Mouse (Mus musculus): ENCODE measurements around the gene Galr3. TPM values are rescaled to one million over a fixed set of nuclear protein-coding genes. Genes with fewer than 3 reads are reported as not detected.

Gene Galr3
- 0.31 and 0.34 TPM in 2 replicates for polyA plus RNA-seq (2015; fragmentation: Nextera tagmentation; extraction: Ambion mirVana)

DNA sequence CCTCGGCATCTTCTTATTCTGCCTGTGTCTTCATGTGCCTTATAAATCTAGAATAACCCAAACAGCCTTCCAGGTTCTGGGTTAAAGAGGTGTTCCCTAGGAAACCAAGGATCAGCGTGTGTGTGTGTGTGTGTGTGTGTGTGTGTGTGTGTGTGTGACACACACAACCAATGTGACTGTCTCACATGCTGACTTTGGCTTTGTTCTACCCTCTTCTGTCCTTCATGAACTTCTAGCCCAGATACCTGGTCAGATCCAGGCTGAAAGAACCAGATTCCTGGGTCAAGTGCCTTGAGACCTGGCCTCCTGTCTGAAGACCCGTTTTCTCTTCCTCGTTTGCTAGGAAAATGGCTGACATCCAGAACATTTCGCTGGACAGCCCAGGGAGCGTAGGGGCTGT lies at the start of gene Galr3:
Gene Galr3 (plus strand): TSS at position 301 of the 400 bp plus-strand sequence.
- Histone ChIP-seq H3K27ac (replicated peaks) (no peak within 1 kb of the TSS), H3K9me3 (ENCODE audit: control insufficient read depth, low read length) (no peaks in the 10 kb centered on the region), H3K9ac (ENCODE audit: low read length) (peak within 1 kb of the TSS; percentile 59), H3K27me3 (ENCODE audit: control insufficient read depth, insufficient read depth, low read length) (no peaks in the 10 kb centered on the region), H3K4me3 (ENCODE audit: low read depth, low read length) (peak within 1 kb of the TSS; percentile 52), H3K4me1 (replicated peaks; ENCODE audit: control insufficient read depth, insufficient read depth) (peaks cover 5% of the 10 kb centered on the region), H3K4me2 (replicated peaks; ENCODE audit: low read depth) (peak within 1 kb of the TSS; percentile 88), H3K36me3 (ENCODE audit: control insufficient read depth, insufficient read depth, low read length) (peaks cover 6% of the 10 kb centered on the region; the same call in 1 of the 2 replicates)
- no peak for ATAC-seq (ENCODE audit: low FRiP score, low TSS enrichment)
- no peak for DNase-seq (ENCODE audit: low spot score)
- TF ChIP-seq CTCF (IDR thresholded peaks at IDR 0.05; ENCODE audit: low read depth) (no peak), EP300 (optimal IDR thresholded peaks at IDR 0.05) (no peak)
- 65% methylated on average over 6 of the region's 6 CpGs for WGBS

DNA sequence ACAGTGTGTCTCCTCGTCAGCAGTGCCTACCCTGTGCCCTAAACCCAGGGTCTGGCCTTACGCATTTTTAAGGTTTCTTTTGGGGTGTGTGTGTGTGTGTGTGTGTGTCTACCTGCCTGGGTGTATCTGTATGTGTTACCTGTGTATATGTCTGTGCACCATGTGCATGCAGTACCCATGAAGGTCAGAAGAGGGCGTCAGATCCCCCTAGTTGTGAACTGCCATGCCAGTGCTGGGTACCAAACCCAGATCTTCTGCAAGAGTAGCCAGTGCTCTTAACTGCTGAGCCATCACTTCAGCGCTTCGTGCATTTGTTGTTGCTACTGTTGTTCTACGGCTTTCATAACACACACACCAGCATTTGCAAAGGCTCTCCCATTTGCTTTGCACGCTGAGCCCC lies 49.5 kb upstream of the Galr3 start:
- ATAC-seq (ENCODE audit: low FRiP score, low TSS enrichment): no peak
- DNase-seq (ENCODE audit: low spot score): no peak
- Histone ChIP-seq H3K9me3 (ENCODE audit: control insufficient read depth, low read length) (no peaks in the 10 kb centered on the region), H3K4me3 (ENCODE audit: low read depth, low read length) (no peak overlapping the region), H3K27me3 (ENCODE audit: control insufficient read depth, insufficient read depth, low read length) (no peaks in the 10 kb centered on the region), H3K4me2 (replicated peaks; ENCODE audit: low read depth) (no peak overlapping the region), H3K9ac (ENCODE audit: low read length) (no peak overlapping the region), H3K4me1 (replicated peaks; ENCODE audit: control insufficient read depth, insufficient read depth) (no peaks in the 10 kb centered on the region), H3K36me3 (ENCODE audit: control insufficient read depth, insufficient read depth, low read length) (peaks cover 37% of the 10 kb centered on the region), H3K27ac (replicated peaks) (no peak overlapping the region)
- TF ChIP-seq CTCF (IDR thresholded peaks at IDR 0.05; ENCODE audit: low read depth): peak; percentile 57
- no peak for TF ChIP-seq EP300 (optimal IDR thresholded peaks at IDR 0.05)
- 91% methylated on average over 7 of the region's 7 CpGs for WGBS

DNA sequence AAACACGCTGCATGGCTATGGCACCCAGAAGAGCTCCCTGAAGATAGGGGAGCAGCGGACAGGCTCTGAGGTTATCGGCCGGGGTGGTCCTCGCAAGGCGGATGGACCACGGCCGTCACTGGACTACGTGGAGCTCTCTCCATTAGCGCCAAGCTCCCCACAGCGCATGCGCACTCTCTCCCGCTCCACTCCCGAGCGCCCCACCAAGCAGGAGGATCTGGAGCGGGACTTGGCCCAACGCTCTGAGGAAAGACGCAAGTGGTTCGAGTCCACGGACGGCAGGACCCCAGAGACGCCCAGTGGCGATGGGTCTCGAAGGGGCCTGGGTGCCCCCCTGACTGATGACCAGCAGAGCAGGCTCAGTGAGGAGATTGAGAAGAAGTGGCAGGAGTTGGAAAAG lies 48.8 kb upstream of the Galr3 start:
- Histone ChIP-seq H3K4me3 (ENCODE audit: low read depth, low read length) (no peak overlapping the region), H3K27me3 (ENCODE audit: control insufficient read depth, insufficient read depth, low read length) (no peaks in the 10 kb centered on the region), H3K27ac (replicated peaks) (no peak overlapping the region), H3K9me3 (ENCODE audit: control insufficient read depth, low read length) (no peaks in the 10 kb centered on the region), H3K4me1 (replicated peaks; ENCODE audit: control insufficient read depth, insufficient read depth) (no peaks in the 10 kb centered on the region), H3K9ac (ENCODE audit: low read length) (no peak overlapping the region), H3K4me2 (replicated peaks; ENCODE audit: low read depth) (no peak overlapping the region), H3K36me3 (ENCODE audit: control insufficient read depth, insufficient read depth, low read length) (peaks cover 37% of the 10 kb centered on the region)
- WGBS: 96% methylated on average over 24 of the region's 24 CpGs
- ATAC-seq (ENCODE audit: low FRiP score, low TSS enrichment): no peak
- TF ChIP-seq CTCF (IDR thresholded peaks at IDR 0.05; ENCODE audit: low read depth): no peak
- TF ChIP-seq EP300 (optimal IDR thresholded peaks at IDR 0.05): no peak
- no peak for DNase-seq (ENCODE audit: low spot score)

DNA sequence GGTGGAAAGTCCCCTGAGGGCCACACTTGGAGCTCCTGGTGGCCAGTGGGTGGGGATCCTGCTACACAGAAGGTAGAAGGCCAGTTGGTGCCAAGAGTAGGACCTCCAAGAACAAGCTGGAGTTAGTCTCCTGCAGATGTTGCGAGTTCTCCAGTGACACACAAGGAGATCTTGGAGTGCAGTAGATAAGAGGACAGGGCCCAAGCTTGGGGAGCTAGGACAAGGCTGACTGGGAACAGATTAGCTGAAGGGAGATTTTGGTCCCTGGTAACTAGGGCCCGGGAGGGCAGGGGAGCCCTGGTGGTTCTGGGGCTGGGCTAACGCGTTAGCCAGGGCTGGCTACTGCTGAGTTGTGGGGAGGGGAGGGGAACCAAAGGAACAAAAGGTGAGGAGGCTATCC lies 45.8 kb upstream of the Galr3 start:
- WGBS: 84% methylated on average over 4 of the region's 4 CpGs
- no peak for TF ChIP-seq EP300 (optimal IDR thresholded peaks at IDR 0.05)
- Histone ChIP-seq H3K36me3 (ENCODE audit: control insufficient read depth, insufficient read depth, low read length) (peaks cover 32% of the 10 kb centered on the region), H3K9ac (ENCODE audit: low read length) (no peak overlapping the region), H3K27ac (replicated peaks) (no peak overlapping the region), H3K27me3 (ENCODE audit: control insufficient read depth, insufficient read depth, low read length) (no peaks in the 10 kb centered on the region), H3K4me1 (replicated peaks; ENCODE audit: control insufficient read depth, insufficient read depth) (no peaks in the 10 kb centered on the region), H3K4me3 (ENCODE audit: low read depth, low read length) (no peak overlapping the region), H3K9me3 (ENCODE audit: control insufficient read depth, low read length) (no peaks in the 10 kb centered on the region), H3K4me2 (replicated peaks; ENCODE audit: low read depth) (no peak overlapping the region)
- no peak for DNase-seq (ENCODE audit: low spot score)
- no peak for ATAC-seq (ENCODE audit: low FRiP score, low TSS enrichment)

DNA sequence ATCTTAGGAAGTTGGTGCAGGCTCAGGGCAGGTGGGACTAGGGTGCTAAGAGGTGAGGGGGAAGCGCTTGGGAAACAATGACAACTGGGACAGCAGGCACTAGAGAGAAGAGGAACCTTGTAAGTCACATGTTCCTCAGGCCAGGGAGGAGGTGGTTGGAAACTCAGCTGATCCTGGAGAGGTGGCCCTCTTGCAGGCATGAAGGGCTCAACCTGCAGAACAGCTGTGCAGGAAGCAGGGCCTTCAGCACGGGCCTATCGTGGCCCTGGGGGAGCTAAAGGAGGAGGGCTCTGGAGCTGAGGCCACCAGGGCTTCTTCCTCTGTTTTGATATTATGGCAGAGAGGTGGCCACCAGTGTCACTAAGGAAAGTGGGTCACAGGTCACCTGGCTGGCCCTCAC lies 45.0 kb upstream of the Galr3 start:
- H3K9ac ChIP-seq (ENCODE audit: low read length): no peak overlapping the region
- no peak overlapping the region for H3K27ac ChIP-seq (replicated peaks)
- TF ChIP-seq CTCF (IDR thresholded peaks at IDR 0.05; ENCODE audit: low read depth) (no peak), EP300 (optimal IDR thresholded peaks at IDR 0.05) (no peak)
- peaks cover 39% of the 10 kb centered on the region for H3K36me3 ChIP-seq (ENCODE audit: control insufficient read depth, insufficient read depth, low read length)
- ATAC-seq (ENCODE audit: low FRiP score, low TSS enrichment) (no peak), DNase-seq (ENCODE audit: low spot score) (no peak)
- 79% methylated on average over 3 of the region's 3 CpGs for WGBS
- no peaks in the 10 kb centered on the region for H3K27me3 ChIP-seq (ENCODE audit: control insufficient read depth, insufficient read depth, low read length)
- no peak overlapping the region for H3K4me3 ChIP-seq (ENCODE audit: low read depth, low read length)
- no peak overlapping the region for H3K4me2 ChIP-seq (replicated peaks; ENCODE audit: low read depth)
- no peaks in the 10 kb centered on the region for H3K9me3 ChIP-seq (ENCODE audit: control insufficient read depth, low read length)
- no peaks in the 10 kb centered on the region for H3K4me1 ChIP-seq (replicated peaks; ENCODE audit: control insufficient read depth, insufficient read depth)

DNA sequence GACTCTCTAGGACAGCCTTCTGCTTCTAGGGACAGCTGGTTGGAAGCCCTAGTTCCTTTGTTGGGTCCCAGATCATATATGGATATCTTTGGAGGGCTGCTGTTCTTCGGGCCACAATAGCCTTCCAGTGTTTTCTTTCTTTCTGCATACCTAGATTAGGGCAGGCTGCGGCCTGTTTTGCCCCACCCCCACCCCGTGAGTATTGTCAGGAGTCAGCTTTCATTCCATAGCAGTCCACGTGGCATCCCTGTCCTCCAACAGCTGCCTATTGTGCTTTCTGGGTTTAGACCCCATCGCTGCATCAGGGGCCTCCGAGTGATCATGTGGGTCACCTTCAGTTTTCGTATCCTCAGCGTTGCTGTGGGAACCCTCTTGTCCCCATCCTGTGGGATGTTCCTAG lies 43.3 kb upstream of the Galr3 start:
- TF ChIP-seq EP300 (optimal IDR thresholded peaks at IDR 0.05) (no peak), CTCF (IDR thresholded peaks at IDR 0.05; ENCODE audit: low read depth) (no peak)
- Histone ChIP-seq H3K4me1 (replicated peaks; ENCODE audit: control insufficient read depth, insufficient read depth) (no peaks in the 10 kb centered on the region), H3K9ac (ENCODE audit: low read length) (no peak overlapping the region), H3K4me2 (replicated peaks; ENCODE audit: low read depth) (no peak overlapping the region), H3K27me3 (ENCODE audit: control insufficient read depth, insufficient read depth, low read length) (no peaks in the 10 kb centered on the region), H3K9me3 (ENCODE audit: control insufficient read depth, low read length) (no peaks in the 10 kb centered on the region), H3K27ac (replicated peaks) (no peak overlapping the region), H3K4me3 (ENCODE audit: low read depth, low read length) (no peak overlapping the region), H3K36me3 (ENCODE audit: control insufficient read depth, insufficient read depth, low read length) (peaks cover 35% of the 10 kb centered on the region)
- no peak for DNase-seq (ENCODE audit: low spot score)
- 44% methylated on average over 8 of the region's 8 CpGs for WGBS
- no peak for ATAC-seq (ENCODE audit: low FRiP score, low TSS enrichment)

All from stomach, postnatal 0 days (tissue).